Mouse (Mus musculus): ENCODE measurements around the gene Cd59b. TPM values are rescaled to one million over a fixed set of nuclear protein-coding genes. Genes with fewer than 3 reads are reported as not detected.

Cd59b gene
- polyA plus RNA-seq, 1 experiment: 2.4 TPM

GRCm38 (mm10) chr2:104030381-104030780, 39.3 kb upstream of the Cd59b start:
- Histone ChIP-seq H3K4me1 (replicated peaks; ENCODE audit: control insufficient read depth, insufficient read depth, low read length) (peaks cover 3% of the 10 kb centered on the region), H3K27me3 (ENCODE audit: control insufficient read depth, insufficient read depth, low read length) (no peaks in the 10 kb centered on the region)
- no peak for TF ChIP-seq CTCF (IDR thresholded peaks at IDR 0.05; ENCODE audit: borderline replicate concordance, control insufficient read depth, extremely low read depth, insufficient read depth, low read length, poor library complexity)
- no peak for TF ChIP-seq POLR2A (IDR thresholded peaks at IDR 0.05; ENCODE audit: control insufficient read depth, extremely low read depth, insufficient read depth, low read length, poor library complexity)

GRCm38 (mm10) chr2:104032056-104032455, 37.6 kb upstream of the Cd59b start:
- 96% methylated on average over 3 of the region's 3 CpGs for WGBS
- TF ChIP-seq POLR2A (IDR thresholded peaks at IDR 0.05; ENCODE audit: control insufficient read depth, extremely low read depth, insufficient read depth, low read length, poor library complexity) (no peak), CTCF (IDR thresholded peaks at IDR 0.05; ENCODE audit: borderline replicate concordance, control insufficient read depth, extremely low read depth, insufficient read depth, low read length, poor library complexity) (no peak)
- no peak overlapping the region for H3K27ac ChIP-seq (ENCODE audit: control insufficient read depth, insufficient read depth, low read length)
- H3K4me1 ChIP-seq (replicated peaks; ENCODE audit: control insufficient read depth, insufficient read depth, low read length): peaks cover 3% of the 10 kb centered on the region
- no peak overlapping the region for H3K4me3 ChIP-seq (ENCODE audit: control insufficient read depth, insufficient read depth, low read length)
- H3K36me3 ChIP-seq (ENCODE audit: control insufficient read depth, insufficient read depth, low read length): peaks cover 35% of the 10 kb centered on the region
- DNase-seq: no peak
- no peaks in the 10 kb centered on the region for H3K27me3 ChIP-seq (ENCODE audit: control insufficient read depth, insufficient read depth, low read length)

More at GRCm38 (mm10) chr2:104030381-104030780, 39.3 kb upstream of the Cd59b start:
- WGBS: 89% methylated on average over 3 of the region's 3 CpGs
- no peak overlapping the region for H3K27ac ChIP-seq (ENCODE audit: control insufficient read depth, insufficient read depth, low read length)
- H3K36me3 ChIP-seq (ENCODE audit: control insufficient read depth, insufficient read depth, low read length): peaks cover 22% of the 10 kb centered on the region
- H3K4me3 ChIP-seq (ENCODE audit: control insufficient read depth, insufficient read depth, low read length): no peak overlapping the region
- DNase-seq: no peak

DNA sequence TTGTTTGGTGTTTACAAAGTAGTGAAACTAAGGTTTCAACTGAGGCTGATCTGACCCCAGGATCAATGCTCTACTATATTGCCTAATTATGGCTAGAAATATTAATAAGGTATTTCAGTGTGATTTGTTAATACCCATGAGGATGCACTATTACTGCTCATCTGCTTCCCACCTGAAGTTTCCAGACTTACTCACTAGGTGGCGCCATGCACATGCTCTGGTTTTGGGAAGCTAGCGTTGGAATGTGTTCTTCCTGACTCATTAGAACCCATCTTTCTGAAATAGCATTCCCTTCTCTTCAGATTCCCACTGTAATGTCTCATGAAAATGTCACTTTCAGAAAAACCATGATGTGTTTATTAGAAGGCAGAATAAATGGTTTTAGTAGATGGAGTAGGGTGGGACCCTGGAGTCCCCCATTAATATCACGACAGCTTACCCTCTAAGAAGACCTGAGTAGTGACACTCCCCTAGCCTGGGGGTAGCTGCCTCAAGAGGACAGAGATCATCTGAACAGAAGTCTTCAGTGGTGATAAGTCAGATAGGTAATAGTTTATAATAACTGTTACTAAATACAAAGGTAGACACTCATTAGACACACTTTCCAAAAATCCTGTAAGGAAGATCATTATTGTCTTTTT, 34.7 kb upstream of the Cd59b start:
- TF ChIP-seq CTCF (IDR thresholded peaks at IDR 0.05; ENCODE audit: borderline replicate concordance, control insufficient read depth, extremely low read depth, insufficient read depth, low read length, poor library complexity): no peak
- TF ChIP-seq POLR2A (IDR thresholded peaks at IDR 0.05; ENCODE audit: control insufficient read depth, extremely low read depth, insufficient read depth, low read length, poor library complexity): no peak
- H3K36me3 ChIP-seq (ENCODE audit: control insufficient read depth, insufficient read depth, low read length): peaks cover 56% of the 10 kb centered on the region
- DNase-seq: peak; percentile 51
- H3K4me1 ChIP-seq (replicated peaks; ENCODE audit: control insufficient read depth, insufficient read depth, low read length): no peaks in the 10 kb centered on the region
- no peaks in the 10 kb centered on the region for H3K27me3 ChIP-seq (ENCODE audit: control insufficient read depth, insufficient read depth, low read length)
- no peak overlapping the region for H3K27ac ChIP-seq (ENCODE audit: control insufficient read depth, insufficient read depth, low read length)
- H3K4me3 ChIP-seq (ENCODE audit: control insufficient read depth, insufficient read depth, low read length): no peak overlapping the region
- 41% methylated on average over 3 of the region's 3 CpGs for WGBS

GRCm38 (mm10) chr2:104035595-104035994, 34.1 kb upstream of the Cd59b start:
- Histone ChIP-seq H3K27ac (ENCODE audit: control insufficient read depth, insufficient read depth, low read length) (no peak overlapping the region), H3K4me1 (replicated peaks; ENCODE audit: control insufficient read depth, insufficient read depth, low read length) (no peaks in the 10 kb centered on the region), H3K36me3 (ENCODE audit: control insufficient read depth, insufficient read depth, low read length) (peaks cover 63% of the 10 kb centered on the region), H3K4me3 (ENCODE audit: control insufficient read depth, insufficient read depth, low read length) (no peak overlapping the region), H3K27me3 (ENCODE audit: control insufficient read depth, insufficient read depth, low read length) (no peaks in the 10 kb centered on the region)
- TF ChIP-seq POLR2A (IDR thresholded peaks at IDR 0.05; ENCODE audit: control insufficient read depth, extremely low read depth, insufficient read depth, low read length, poor library complexity): no peak
- no peak for TF ChIP-seq CTCF (IDR thresholded peaks at IDR 0.05; ENCODE audit: borderline replicate concordance, control insufficient read depth, extremely low read depth, insufficient read depth, low read length, poor library complexity)
- WGBS: 96% methylated on average over 6 of the region's 6 CpGs
- DNase-seq: no peak

- WGBS: 96% methylated on average over 3 of the region's 3 CpGs
- H3K36me3 ChIP-seq (ENCODE audit: control insufficient read depth, insufficient read depth, low read length): peaks cover 65% of the 10 kb centered on the region
- TF ChIP-seq CTCF (IDR thresholded peaks at IDR 0.05; ENCODE audit: borderline replicate concordance, control insufficient read depth, extremely low read depth, insufficient read depth, low read length, poor library complexity) (no peak), POLR2A (IDR thresholded peaks at IDR 0.05; ENCODE audit: control insufficient read depth, extremely low read depth, insufficient read depth, low read length, poor library complexity) (no peak)
- DNase-seq: no peak
- H3K27me3 ChIP-seq (ENCODE audit: control insufficient read depth, insufficient read depth, low read length): no peaks in the 10 kb centered on the region
- no peaks in the 10 kb centered on the region for H3K4me1 ChIP-seq (replicated peaks; ENCODE audit: control insufficient read depth, insufficient read depth, low read length)
- H3K4me3 ChIP-seq (ENCODE audit: control insufficient read depth, insufficient read depth, low read length): no peak overlapping the region
- H3K27ac ChIP-seq (ENCODE audit: control insufficient read depth, insufficient read depth, low read length): no peak overlapping the region
Observed at GRCm38 (mm10) chr2:104036316-104036715, 33.3 kb upstream of the Cd59b start.

DNA sequence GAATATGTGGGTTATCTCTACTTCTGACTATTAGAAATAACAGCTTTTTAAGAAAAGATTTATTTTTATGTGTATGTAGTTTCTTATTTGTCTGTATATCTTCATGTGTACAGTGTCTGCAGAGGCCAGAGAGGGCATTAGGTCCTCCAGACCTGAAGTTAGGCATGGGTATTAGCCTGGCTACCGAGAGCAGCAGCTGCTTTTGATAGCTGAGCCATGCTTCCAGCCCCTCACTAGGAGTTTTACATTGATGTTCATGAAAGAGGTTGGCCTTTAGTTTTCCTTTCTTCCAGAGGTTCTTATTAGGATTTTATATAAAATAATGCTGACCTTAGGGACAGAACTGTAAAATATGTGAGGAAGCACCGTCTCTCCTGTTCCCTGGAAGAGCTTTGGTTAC, 31.4 kb upstream of the Cd59b start:
- Histone ChIP-seq H3K27me3 (ENCODE audit: control insufficient read depth, insufficient read depth, low read length) (no peaks in the 10 kb centered on the region), H3K27ac (ENCODE audit: control insufficient read depth, insufficient read depth, low read length) (no peak overlapping the region), H3K4me1 (replicated peaks; ENCODE audit: control insufficient read depth, insufficient read depth, low read length) (no peaks in the 10 kb centered on the region), H3K36me3 (ENCODE audit: control insufficient read depth, insufficient read depth, low read length) (peaks cover 63% of the 10 kb centered on the region), H3K4me3 (ENCODE audit: control insufficient read depth, insufficient read depth, low read length) (no peak overlapping the region)
- TF ChIP-seq CTCF (IDR thresholded peaks at IDR 0.05; ENCODE audit: borderline replicate concordance, control insufficient read depth, extremely low read depth, insufficient read depth, low read length, poor library complexity) (no peak), POLR2A (IDR thresholded peaks at IDR 0.05; ENCODE audit: control insufficient read depth, extremely low read depth, insufficient read depth, low read length, poor library complexity) (no peak)
- 94% methylated on average over 2 of the region's 2 CpGs for WGBS
- no peak for DNase-seq

DNA sequence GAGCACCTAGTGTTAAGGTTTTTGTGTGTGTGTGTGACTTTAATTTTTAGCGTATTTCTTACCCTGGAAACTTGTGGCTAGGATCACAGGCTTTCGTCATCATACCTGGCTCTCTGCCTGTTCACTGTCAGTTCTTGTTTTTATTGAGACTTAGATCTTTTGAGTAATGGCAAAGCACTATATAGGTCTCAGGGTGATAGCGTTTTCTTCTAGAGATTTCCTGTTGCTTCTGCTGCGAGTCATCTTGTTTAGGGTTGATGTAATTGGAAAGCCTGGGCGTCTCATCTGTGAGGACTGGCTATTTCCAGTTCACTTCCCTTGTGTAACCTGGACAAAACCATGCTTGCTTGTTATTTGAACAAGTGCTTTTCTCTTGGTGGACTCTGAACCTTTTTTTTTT, 28.0 kb upstream of the Cd59b start:
- Histone ChIP-seq H3K27me3 (ENCODE audit: control insufficient read depth, insufficient read depth, low read length) (no peaks in the 10 kb centered on the region), H3K36me3 (ENCODE audit: control insufficient read depth, insufficient read depth, low read length) (peaks cover 60% of the 10 kb centered on the region), H3K4me1 (replicated peaks; ENCODE audit: control insufficient read depth, insufficient read depth, low read length) (no peaks in the 10 kb centered on the region), H3K27ac (ENCODE audit: control insufficient read depth, insufficient read depth, low read length) (no peak overlapping the region), H3K4me3 (ENCODE audit: control insufficient read depth, insufficient read depth, low read length) (no peak overlapping the region)
- TF ChIP-seq POLR2A (IDR thresholded peaks at IDR 0.05; ENCODE audit: control insufficient read depth, extremely low read depth, insufficient read depth, low read length, poor library complexity): no peak
- TF ChIP-seq CTCF (IDR thresholded peaks at IDR 0.05; ENCODE audit: borderline replicate concordance, control insufficient read depth, extremely low read depth, insufficient read depth, low read length, poor library complexity): no peak
- no peak for DNase-seq
- WGBS: 86% methylated on average over 5 of the region's 5 CpGs
